Mouse (Mus musculus) bone marrow macrophage, adult 2 months (primary cell): ENCODE measurements around the gene Tbc1d25.

Experiments
- CTCF ChIP-seq: IDR thresholded peaks from 2 replicates; pipeline ENCODE4 v1.5.1; 2012; ENCODE audit warnings: low read depth, mild to moderate bottlenecking, low read length, moderate library complexity
- POLR2A ChIP-seq: IDR thresholded peaks from 2 replicates; pipeline ENCODE4 v1.6.1; 2012; ENCODE audit warnings: mild to moderate bottlenecking, low read depth, low read length, borderline replicate concordance

DNA sequence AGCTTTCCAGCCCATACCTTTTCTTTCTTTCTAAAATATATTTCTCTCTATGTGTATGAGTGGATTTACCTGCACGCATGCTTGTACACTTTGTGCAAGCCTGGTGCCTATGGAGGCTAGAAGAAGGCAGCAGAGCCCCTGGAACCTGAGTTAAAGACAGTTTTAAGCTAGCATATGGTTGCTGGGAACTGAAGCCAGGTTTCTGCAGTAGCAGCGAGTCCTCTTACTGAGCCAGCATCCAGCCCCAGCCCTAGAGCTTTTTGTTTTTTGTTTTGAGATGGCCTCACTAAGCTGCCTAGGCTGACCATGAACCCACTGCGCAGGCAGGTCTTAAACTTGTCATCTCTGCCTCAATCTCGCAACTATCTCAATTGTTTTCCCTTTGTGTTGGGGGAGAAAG, 11.5 kb downstream of the Tbc1d25 start:
- TF ChIP-seq CTCF (no peak), POLR2A (no peak)
